Mouse (Mus musculus): ENCODE measurements around the gene Zfhx3. TPM values are rescaled to one million over a fixed set of nuclear protein-coding genes. Genes with fewer than 3 reads are reported as not detected.
A peak's percentile ranks its signal among the peaks of the same experiment; 100 is the strongest.

The Zfhx3 gene
- polyA plus RNA-seq, 1 experiment from 2014 or later, result 65.9 TPM

GRCm38 (mm10) chr8:108215026-108215425 is 272.6 kb downstream of the Zfhx3 start:
- no peaks in the 10 kb centered on the region for H3K9me3 ChIP-seq
- ATAC-seq, result no peak
- H3K4me1 ChIP-seq (replicated peaks), result peaks cover 18% of the 10 kb centered on the region
- no peak overlapping the region for H3K9ac ChIP-seq (replicated peaks)
- H3K4me2 ChIP-seq (replicated peaks), result no peak overlapping the region
- no peak overlapping the region for H3K27ac ChIP-seq
- 93% methylated on average over 3 of the region's 3 CpGs for WGBS
- no peak overlapping the region for H3K4me3 ChIP-seq (replicated peaks)
- no peaks in the 10 kb centered on the region; the same call in 1 of the 2 replicates for H3K27me3 ChIP-seq
- H3K36me3 ChIP-seq, result no peaks in the 10 kb centered on the region

GRCm38 (mm10) chr8:108218171-108218840 is 275.9 kb downstream of the Zfhx3 start:
- H3K9ac ChIP-seq (replicated peaks), result no peak overlapping the region
- H3K27ac ChIP-seq, result peak overlapping the region; percentile 68
- peaks cover 8% of the 10 kb centered on the region for H3K27me3 ChIP-seq
- no peaks in the 10 kb centered on the region for H3K9me3 ChIP-seq
- peak overlapping the region; percentile 21; the same call in 1 of the 2 replicates for H3K4me2 ChIP-seq (replicated peaks)
- no peak overlapping the region for H3K4me3 ChIP-seq (replicated peaks)
- H3K36me3 ChIP-seq, result no peaks in the 10 kb centered on the region
- ATAC-seq, result peak; percentile 55; the same call in 1 of the 2 replicates
- 21% methylated on average over 13 of the region's 13 CpGs for WGBS
- peaks cover 24% of the 10 kb centered on the region for H3K4me1 ChIP-seq (replicated peaks)

- no peak overlapping the region for H3K27ac ChIP-seq
- WGBS, result 76% methylated on average over 3 of the region's 3 CpGs
- no peak overlapping the region for H3K4me3 ChIP-seq (replicated peaks)
- no peak for ATAC-seq
- H3K4me2 ChIP-seq (replicated peaks), result no peak overlapping the region
- no peak overlapping the region for H3K9ac ChIP-seq (replicated peaks)
- no peaks in the 10 kb centered on the region for H3K9me3 ChIP-seq
- peaks cover 8% of the 10 kb centered on the region for H3K27me3 ChIP-seq
- peaks cover 24% of the 10 kb centered on the region for H3K4me1 ChIP-seq (replicated peaks)
- H3K36me3 ChIP-seq, result no peaks in the 10 kb centered on the region
These were observed 278.1 kb downstream of the Zfhx3 start for GRCm38 (mm10) chr8:108220511-108220910.

GRCm38 (mm10) chr8:108222091-108222490 is 279.6 kb downstream of the Zfhx3 start:
- no peak overlapping the region for H3K4me2 ChIP-seq (replicated peaks)
- H3K27me3 ChIP-seq, result peaks cover 8% of the 10 kb centered on the region
- 73% methylated on average over 2 of the region's 2 CpGs for WGBS
- no peaks in the 10 kb centered on the region for H3K36me3 ChIP-seq
- H3K9me3 ChIP-seq, result no peaks in the 10 kb centered on the region
- no peak overlapping the region for H3K27ac ChIP-seq
- no peak overlapping the region for H3K9ac ChIP-seq (replicated peaks)
- ATAC-seq, result no peak
- peaks cover 24% of the 10 kb centered on the region for H3K4me1 ChIP-seq (replicated peaks)
- no peak overlapping the region for H3K4me3 ChIP-seq (replicated peaks)

GRCm38 (mm10) chr8:108232326-108232725 is 289.9 kb downstream of the Zfhx3 start:
- no peak overlapping the region for H3K9ac ChIP-seq (replicated peaks)
- H3K4me1 ChIP-seq (replicated peaks), result peaks cover 19% of the 10 kb centered on the region
- no peaks in the 10 kb centered on the region for H3K36me3 ChIP-seq
- H3K27ac ChIP-seq, result peak overlapping the region; percentile 25; the same call in 1 of the 2 replicates
- no peak overlapping the region for H3K4me2 ChIP-seq (replicated peaks)
- no peaks in the 10 kb centered on the region for H3K9me3 ChIP-seq
- 0 out of 2 replicates have a peak, but pooled peaks cover 3% of the 10 kb centered on the region for H3K27me3 ChIP-seq
- 79% methylated on average over 7 of the region's 7 CpGs for WGBS
- H3K4me3 ChIP-seq (replicated peaks), result no peak overlapping the region
- ATAC-seq, result no peak

GRCm38 (mm10) chr8:108234481-108234880 is 292.0 kb downstream of the Zfhx3 start:
- 50% methylated on average over 4 of the region's 4 CpGs for WGBS
- Histone ChIP-seq H3K9ac (replicated peaks) (no peak overlapping the region), H3K4me3 (replicated peaks) (no peak overlapping the region), H3K4me1 (replicated peaks) (peaks cover 19% of the 10 kb centered on the region), H3K4me2 (replicated peaks) (no peak overlapping the region), H3K36me3 (no peaks in the 10 kb centered on the region), H3K27me3 (0 out of 2 replicates have a peak, but pooled peaks cover 3% of the 10 kb centered on the region), H3K9me3 (no peaks in the 10 kb centered on the region), H3K27ac (no peak overlapping the region)
- no peak for ATAC-seq

- Histone ChIP-seq H3K27ac (no peak overlapping the region), H3K4me3 (replicated peaks) (no peak overlapping the region), H3K36me3 (no peaks in the 10 kb centered on the region)
These were observed 294.3 kb downstream of the Zfhx3 start for GRCm38 (mm10) chr8:108236715-108237114.

GRCm38 (mm10) chr8:108239531-108239930 is 297.1 kb downstream of the Zfhx3 start:
- Histone ChIP-seq H3K4me1 (replicated peaks) (peaks cover 32% of the 10 kb centered on the region), H3K9ac (replicated peaks) (no peak overlapping the region), H3K36me3 (no peaks in the 10 kb centered on the region), H3K27me3 (peaks cover 5% of the 10 kb centered on the region; the same call in 1 of the 2 replicates), H3K4me2 (replicated peaks) (no peak overlapping the region), H3K27ac (no peak overlapping the region), H3K4me3 (replicated peaks) (no peak overlapping the region), H3K9me3 (no peaks in the 10 kb centered on the region)
- no peak for ATAC-seq
- WGBS, result 69% methylated on average over 5 of the region's 5 CpGs

More at GRCm38 (mm10) chr8:108236715-108237114, 294.3 kb downstream of the Zfhx3 start:
- 69% methylated on average over 8 of the region's 8 CpGs for WGBS
- no peak overlapping the region for H3K9ac ChIP-seq (replicated peaks)
- H3K27me3 ChIP-seq, result peaks cover 8% of the 10 kb centered on the region; the same call in 1 of the 2 replicates
- no peak overlapping the region for H3K4me2 ChIP-seq (replicated peaks)
- H3K4me1 ChIP-seq (replicated peaks), result peaks cover 30% of the 10 kb centered on the region
- no peak for ATAC-seq
- H3K9me3 ChIP-seq, result no peaks in the 10 kb centered on the region

GRCm38 (mm10) chr8:108241041-108241690 is 298.7 kb downstream of the Zfhx3 start:
- peak overlapping the region; percentile 46 for H3K4me2 ChIP-seq (replicated peaks)
- H3K27ac ChIP-seq, result peak overlapping the region; percentile 71
- WGBS, result 22% methylated on average over 19 of the region's 19 CpGs

GRCm38 (mm10) chr8:108243270-108243669 is 300.8 kb downstream of the Zfhx3 start:
- Histone ChIP-seq H3K27me3 (peaks cover 5% of the 10 kb centered on the region; the same call in 1 of the 2 replicates), H3K9ac (replicated peaks) (no peak overlapping the region; the same call in 1 of the 2 replicates), H3K4me2 (replicated peaks) (peak overlapping the region; percentile 20; the same call in 1 of the 2 replicates), H3K4me1 (replicated peaks) (peaks cover 62% of the 10 kb centered on the region), H3K36me3 (no peaks in the 10 kb centered on the region), H3K4me3 (replicated peaks) (no peak overlapping the region), H3K27ac (peak overlapping the region; percentile 97), H3K9me3 (no peaks in the 10 kb centered on the region)
- WGBS, result 15% methylated on average over 9 of the region's 9 CpGs
- no peak for ATAC-seq

More at GRCm38 (mm10) chr8:108241041-108241690, 298.7 kb downstream of the Zfhx3 start:
- Histone ChIP-seq H3K9me3 (no peaks in the 10 kb centered on the region), H3K4me3 (replicated peaks) (peak overlapping the region; percentile 15; the same call in 1 of the 2 replicates), H3K27me3 (peaks cover 5% of the 10 kb centered on the region; the same call in 1 of the 2 replicates), H3K36me3 (no peaks in the 10 kb centered on the region), H3K9ac (replicated peaks) (peak overlapping the region; percentile 51), H3K4me1 (replicated peaks) (peaks cover 41% of the 10 kb centered on the region)
- no peak for ATAC-seq

GRCm38 (mm10) chr8:108244636-108245494 is 302.4 kb downstream of the Zfhx3 start:
- peak overlapping the region; percentile 61 for H3K9ac ChIP-seq (replicated peaks)
- 5% methylated on average over 17 of the region's 17 CpGs for WGBS
- peak overlapping the region; percentile 21 for H3K4me3 ChIP-seq (replicated peaks)

More at GRCm38 (mm10) chr8:108244636-108245494, 302.4 kb downstream of the Zfhx3 start:
- no peaks in the 10 kb centered on the region for H3K9me3 ChIP-seq
- H3K4me2 ChIP-seq (replicated peaks), result peak overlapping the region; percentile 56
- no peaks in the 10 kb centered on the region for H3K36me3 ChIP-seq
- peak overlapping the region; percentile 97 for H3K27ac ChIP-seq
- H3K4me1 ChIP-seq (replicated peaks), result peaks cover 66% of the 10 kb centered on the region
- H3K27me3 ChIP-seq, result peaks cover 5% of the 10 kb centered on the region; the same call in 1 of the 2 replicates
- peak; percentile 76 for ATAC-seq
